Mouse (Mus musculus) embryonic fibroblast, embryonic 13.5 days (primary cell): ENCODE measurements around the gene Smug1.

ENCODE experiments used
- CTCF ChIP-seq: IDR thresholded peaks from 2 replicates; pipeline ENCODE4 v1.5.1; 2011; ENCODE audit warnings: mild to moderate bottlenecking, control low read depth, low read length, moderate library complexity, borderline replicate concordance; ENCODE audit not compliant: insufficient read depth
- POLR2A ChIP-seq: IDR thresholded peaks from 2 replicates; pipeline ENCODE4 v1.6.1; 2011; ENCODE audit warnings: low read depth, mild to moderate bottlenecking, control low read depth, low read length, moderate library complexity

- TF ChIP-seq CTCF (no peak), POLR2A (no peak)
Measured at GRCm38 (mm10) chr15:103167042-103167615, at the start of gene Smug1.
